Mouse (Mus musculus): ENCODE data around the gene H2al1d. TPM values are rescaled to one million over a fixed set of nuclear protein-coding genes. Genes with fewer than 3 reads are reported as not detected.

Gene H2al1d
- polyA plus RNA-seq (2015; fragmentation: Illumina TruSeq; extraction: RNeasy Lipid Tissue Mini Kit (QIAGEN cat#74804); ENCODE audit: low read depth, low replicate concordance), result not detected

GRCm38 (mm10) chrX:11308524-11308923 is at the start of gene H2al1d:
Gene H2al1d, plus strand, starts transcription at chrX:11308824.

DNA sequence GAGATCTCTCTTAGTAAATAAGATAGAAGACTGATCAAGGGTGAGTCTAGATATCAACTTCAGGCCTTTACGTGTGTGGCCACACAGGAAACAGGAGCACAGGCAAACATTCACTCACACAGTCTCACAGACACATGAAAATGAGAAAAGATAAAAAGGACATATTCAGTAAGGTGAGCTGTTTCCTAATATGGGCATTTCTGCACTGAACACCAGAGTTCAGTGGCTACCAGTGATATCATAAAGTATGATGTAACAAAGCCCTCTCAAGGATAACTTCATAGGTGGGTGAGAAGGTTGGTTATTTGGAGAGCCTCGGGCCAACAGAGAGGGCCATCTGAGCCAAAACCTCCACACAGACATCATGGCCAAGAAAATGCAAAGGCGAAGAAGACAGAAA is 9.7 kb upstream of the H2al1d start, which contains the start of gene H2al1a:
H2al1a (plus strand) TSS at position 301 of the 400 bp plus-strand sequence.

GRCm38 (mm10) chrX:11302132-11302531 is 6.5 kb upstream of the H2al1d start, which contains the start of gene H2al1b:
Gene H2al1b, plus strand, starts transcription at chrX:11302432.

DNA sequence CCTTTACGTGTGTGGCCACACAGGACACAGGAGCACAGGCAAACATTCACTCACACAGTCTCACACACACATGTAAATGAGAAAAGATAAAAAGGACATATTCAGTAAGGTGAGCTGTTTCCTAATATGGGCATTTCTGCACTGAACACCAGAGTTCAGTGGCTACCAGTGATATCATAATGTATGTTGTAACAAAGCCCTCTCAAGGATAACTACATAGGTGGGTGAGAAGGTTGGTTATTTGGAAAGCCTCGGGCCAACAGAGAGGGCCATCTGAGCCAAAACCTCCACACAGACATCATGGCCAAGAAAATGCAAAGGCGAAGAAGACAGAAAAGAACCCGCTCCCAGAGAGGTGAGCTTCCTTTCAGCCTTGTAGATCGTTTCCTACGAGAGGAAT is 3.3 kb upstream of the H2al1d start, which contains the start of gene H2al1c:
H2al1c (plus strand) TSS at position 301 of the 400 bp plus-strand sequence.

DNA sequence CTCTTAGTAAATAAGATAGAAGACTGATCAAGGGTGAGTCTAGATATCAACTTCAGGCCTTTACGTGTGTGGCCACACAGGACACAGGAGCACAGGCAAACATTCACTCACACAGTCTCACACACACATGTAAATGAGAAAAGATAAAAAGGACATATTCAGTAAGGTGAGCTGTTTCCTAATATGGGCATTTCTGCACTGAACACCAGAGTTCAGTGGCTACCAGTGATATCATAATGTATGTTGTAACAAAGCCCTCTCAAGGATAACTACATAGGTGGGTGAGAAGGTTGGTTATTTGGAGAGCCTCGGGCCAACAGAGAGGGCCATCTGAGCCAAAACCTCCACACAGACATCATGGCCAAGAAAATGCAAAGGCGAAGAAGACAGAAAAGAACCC is 3.0 kb downstream of the H2al1d start, which contains the start of gene H2al1e:
H2al1e (plus strand) TSS at position 301 of the 400 bp plus-strand sequence.

GRCm38 (mm10) chrX:11314858-11315257 is 6.2 kb downstream of the H2al1d start, which contains the start of gene H2al1f:
Gene H2al1f, plus strand, starts transcription at chrX:11315158.

DNA sequence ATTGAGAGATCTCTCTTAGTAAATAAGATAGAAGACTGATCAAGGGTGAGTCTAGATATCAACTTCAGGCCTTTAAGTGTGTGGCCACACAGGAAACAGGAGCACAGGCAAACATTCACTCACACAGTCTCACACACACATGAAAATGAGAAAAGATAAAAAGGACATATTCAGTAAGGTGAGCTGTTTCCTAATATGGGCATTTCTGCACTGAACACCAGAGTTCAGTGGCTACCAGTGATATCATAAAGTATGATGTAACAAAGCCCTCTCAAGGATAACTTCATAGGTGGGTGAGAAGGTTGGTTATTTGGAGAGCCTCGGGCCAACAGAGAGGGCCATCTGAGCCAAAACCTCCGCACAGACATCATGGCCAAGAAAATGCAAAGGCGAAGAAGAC is 9.3 kb downstream of the H2al1d start, which contains the start of gene H2al1g:
H2al1g (plus strand) TSS at position 301 of the 400 bp plus-strand sequence.

DNA sequence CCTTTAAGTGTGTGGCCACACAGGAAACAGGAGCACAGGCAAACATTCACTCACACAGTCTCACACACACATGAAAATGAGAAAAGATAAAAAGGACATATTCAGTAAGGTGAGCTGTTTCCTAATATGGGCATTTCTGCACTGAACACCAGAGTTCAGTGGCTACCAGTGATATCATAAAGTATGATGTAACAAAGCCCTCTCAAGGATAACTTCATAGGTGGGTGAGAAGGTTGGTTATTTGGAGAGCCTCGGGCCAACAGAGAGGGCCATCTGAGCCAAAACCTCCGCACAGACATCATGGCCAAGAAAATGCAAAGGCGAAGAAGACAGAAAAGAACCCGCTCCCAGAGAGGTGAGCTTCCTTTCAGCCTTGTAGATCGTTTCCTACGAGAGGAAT is 12.6 kb downstream of the H2al1d start, which contains the start of gene H2al1h:
H2al1h (plus strand) TSS at position 301 of the 400 bp plus-strand sequence.

GRCm38 (mm10) chrX:11324359-11324758 is 15.7 kb downstream of the H2al1d start, which contains the start of gene H2al1i:
Gene H2al1i, plus strand, starts transcription at chrX:11324659.

GRCm38 (mm10) chrX:11327522-11327921 is 18.9 kb downstream of the H2al1d start, which contains the start of gene H2al1j:
Gene H2al1j, plus strand, starts transcription at chrX:11327822.

Other genes starting within 250 kb of the H2al1d start
- not detected for gene H2al1a, start 9.6 kb upstream of the H2al1d start, polyA plus RNA-seq (2015; fragmentation: Illumina TruSeq; extraction: RNeasy Lipid Tissue Mini Kit (QIAGEN cat#74804); ENCODE audit: low read depth, low replicate concordance)
- gene H2al1b, start 6.4 kb upstream of the H2al1d start, polyA plus RNA-seq (2015; fragmentation: Illumina TruSeq; extraction: RNeasy Lipid Tissue Mini Kit (QIAGEN cat#74804); ENCODE audit: low read depth, low replicate concordance), result not detected
- gene H2al1c, start 3.2 kb upstream of the H2al1d start, polyA plus RNA-seq (2015; fragmentation: Illumina TruSeq; extraction: RNeasy Lipid Tissue Mini Kit (QIAGEN cat#74804); ENCODE audit: low read depth, low replicate concordance), result not detected
- not detected for gene H2al1e, start 3.1 kb downstream of the H2al1d start, polyA plus RNA-seq (2015; fragmentation: Illumina TruSeq; extraction: RNeasy Lipid Tissue Mini Kit (QIAGEN cat#74804); ENCODE audit: low read depth, low replicate concordance)
- gene H2al1f, start 6.3 kb downstream of the H2al1d start, polyA plus RNA-seq (2015; fragmentation: Illumina TruSeq; extraction: RNeasy Lipid Tissue Mini Kit (QIAGEN cat#74804); ENCODE audit: low read depth, low replicate concordance), result not detected
- not detected for gene H2al1g, start 9.4 kb downstream of the H2al1d start, polyA plus RNA-seq (2015; fragmentation: Illumina TruSeq; extraction: RNeasy Lipid Tissue Mini Kit (QIAGEN cat#74804); ENCODE audit: low read depth, low replicate concordance)
- gene H2al1h, start 12.7 kb downstream of the H2al1d start, polyA plus RNA-seq (2015; fragmentation: Illumina TruSeq; extraction: RNeasy Lipid Tissue Mini Kit (QIAGEN cat#74804); ENCODE audit: low read depth, low replicate concordance), result not detected
- not detected for gene H2al1i, start 15.8 kb downstream of the H2al1d start, polyA plus RNA-seq (2015; fragmentation: Illumina TruSeq; extraction: RNeasy Lipid Tissue Mini Kit (QIAGEN cat#74804); ENCODE audit: low read depth, low replicate concordance)
- not detected for gene H2al1j, start 19.0 kb downstream of the H2al1d start, polyA plus RNA-seq (2015; fragmentation: Illumina TruSeq; extraction: RNeasy Lipid Tissue Mini Kit (QIAGEN cat#74804); ENCODE audit: low read depth, low replicate concordance)